Mouse (Mus musculus) lung, postnatal 14 days (tissue): ENCODE results near the gene Gdi1.
"Not testable (repeated sequence)": the region's sequence is repeated elsewhere in the genome, so short reads cannot be mapped to it uniquely, and the experiment has no call there.

Experiments used
- DNase-seq: peaks from one replicate; pipeline ENCODE4 v3.0.0; 2021

The Gdi1 gene

GRCm38 (mm10) chrX:74330166-74330930, 25.6 kb downstream of the Gdi1 start:
- DNase-seq: no peak

- no peak for DNase-seq
These were observed 48.1 kb downstream of the Gdi1 start for GRCm38 (mm10) chrX:74352645-74353466.

- peak; percentile 78 for DNase-seq
These were observed 48.6 kb downstream of the Gdi1 start, which contains the start of gene Lage3 for GRCm38 (mm10) chrX:74353467-74353770. Lage3 (minus strand) TSS chrX:74353618.

- DNase-seq: not testable (repeated sequence)
These were observed 52.3 kb downstream of the Gdi1 start for GRCm38 (mm10) chrX:74357069-74357468.

- DNase-seq: peak; percentile 2
These were observed 54.4 kb downstream of the Gdi1 start for GRCm38 (mm10) chrX:74359171-74359570.
